Mouse (Mus musculus) megakaryocyte progenitor cell, adult 5-6 weeks (primary cell): ENCODE measurements at regions not wholly inside any gene's neighbourhood (a gene's known extent, or its start where the extent isn't known, plus 50 kb on each side); places are given as distances from the start of the nearest gene placed in this dataset.
"Not testable (repeated sequence)": the region's sequence is repeated elsewhere in the genome, so short reads cannot be mapped to it uniquely, and the experiment has no call there.

Experiments used
- ATAC-seq: replicated peaks from 2 replicates; pipeline ENCODE4 v1.8.0; 2016; ENCODE audit warnings: mild to moderate bottlenecking, moderate TSS enrichment, inconsistent platforms; ENCODE audit not compliant: poor library complexity

DNA sequence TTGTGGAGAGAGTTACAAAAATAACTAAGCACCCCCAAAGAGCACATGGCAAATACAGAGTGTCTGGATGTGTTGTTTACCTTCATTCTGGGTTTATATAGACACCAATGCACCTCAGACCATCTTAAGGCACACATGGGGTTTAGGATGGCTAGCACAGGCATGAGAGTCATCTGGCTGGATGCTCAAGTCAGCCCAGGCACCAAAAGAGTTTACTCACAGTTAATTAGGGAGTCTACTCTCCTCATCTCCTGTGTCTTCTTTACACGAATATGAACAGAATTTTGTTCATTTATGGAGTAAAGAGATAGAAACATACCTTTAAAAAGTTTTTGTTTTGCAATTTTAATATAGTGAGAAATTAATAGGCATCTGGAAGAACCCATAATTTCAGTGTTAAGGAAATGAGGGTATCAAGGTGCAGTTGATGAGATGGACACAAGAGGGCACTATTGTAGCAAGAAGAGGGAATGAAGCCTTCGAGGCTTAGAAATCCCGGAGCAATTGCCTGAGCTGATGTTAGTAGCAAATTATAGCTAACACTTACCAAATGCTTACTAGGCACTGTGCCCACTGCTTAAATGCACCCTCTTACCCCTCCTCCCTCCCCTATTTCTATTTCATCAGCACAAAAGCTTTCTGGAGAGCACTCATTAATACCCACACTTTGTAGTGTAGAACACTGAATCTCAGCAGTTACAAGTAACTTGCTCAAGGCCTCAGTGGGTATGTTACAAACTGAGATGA lies 174.6 kb downstream of the Eepd1 start:
- ATAC-seq, result peak; percentile 85

DNA sequence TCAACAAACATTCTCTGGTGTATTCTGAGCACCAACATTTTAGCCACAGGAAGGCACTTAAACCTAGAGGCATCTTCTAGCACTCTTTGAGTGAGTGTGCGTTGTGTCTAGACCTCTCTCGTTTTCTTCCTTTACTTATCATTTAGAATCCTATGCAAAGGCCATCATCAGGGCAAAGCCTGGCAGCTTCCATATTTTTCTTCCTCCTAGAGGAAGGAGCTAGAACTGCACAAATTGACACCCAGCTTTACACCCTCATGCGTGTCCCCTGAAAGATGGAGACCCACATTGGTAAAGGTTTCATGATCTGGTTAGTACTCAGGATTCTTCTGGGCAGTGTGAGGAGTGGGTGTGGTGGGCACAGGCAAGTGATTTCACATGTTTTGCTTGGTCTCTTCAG lies 175.2 kb downstream of the Eepd1 start:
- ATAC-seq, result 0 out of 2 replicates have a peak, but pooled peaks have one; percentile 17

- no peak for ATAC-seq
These were observed 202.4 kb downstream of the Eepd1 start for GRCm38 (mm10) chr9:25683635-25684333.

- ATAC-seq, result no peak
These were observed 212.3 kb downstream of the Eepd1 start for GRCm38 (mm10) chr9:25693632-25694031.

DNA sequence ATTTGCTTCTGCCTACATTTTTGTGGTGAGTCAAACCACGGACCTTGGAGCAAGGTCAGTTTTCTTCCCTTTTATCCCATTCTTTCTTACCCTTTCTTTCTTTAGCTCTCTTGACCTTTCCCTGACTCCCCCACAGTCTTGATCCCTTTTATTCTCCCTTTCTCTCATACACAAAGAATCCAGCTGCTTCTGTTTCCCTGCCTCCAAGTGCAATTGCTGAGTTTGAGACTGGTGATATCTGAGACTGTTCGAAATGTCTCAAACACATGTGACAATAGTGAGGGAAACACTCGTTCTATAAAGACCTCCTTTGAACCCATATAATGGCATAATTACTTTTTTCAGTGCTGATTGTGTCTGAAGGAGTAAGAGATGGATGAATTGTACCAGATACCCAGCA lies 213.7 kb downstream of the Eepd1 start:
- no peak for ATAC-seq

GRCm38 (mm10) chr9:25713636-25714035 lies 232.3 kb downstream of the Eepd1 start:
- ATAC-seq, result no peak

- no peak for ATAC-seq
These were observed 262.8 kb downstream of the Eepd1 start for GRCm38 (mm10) chr9:25744162-25744561.

DNA sequence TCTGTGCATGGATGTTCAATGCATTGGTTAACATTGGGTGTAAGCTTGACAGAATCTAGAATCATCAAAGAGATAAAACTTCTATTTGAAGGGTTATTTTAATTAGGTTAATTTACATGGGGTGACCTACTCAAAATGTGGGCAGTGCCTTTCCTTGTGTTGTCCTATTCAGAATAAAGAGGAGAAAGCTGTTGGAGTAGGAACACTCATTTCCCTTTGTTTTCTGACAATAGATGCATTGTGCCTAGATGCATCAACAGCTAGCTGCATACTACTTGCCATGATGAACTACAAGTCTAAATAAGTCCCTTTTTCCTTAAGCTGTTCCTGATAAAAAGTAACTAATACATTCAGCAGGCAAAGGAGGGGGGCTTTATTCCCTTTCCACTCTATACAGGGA lies 269.8 kb downstream of the Eepd1 start:
- no peak for ATAC-seq

DNA sequence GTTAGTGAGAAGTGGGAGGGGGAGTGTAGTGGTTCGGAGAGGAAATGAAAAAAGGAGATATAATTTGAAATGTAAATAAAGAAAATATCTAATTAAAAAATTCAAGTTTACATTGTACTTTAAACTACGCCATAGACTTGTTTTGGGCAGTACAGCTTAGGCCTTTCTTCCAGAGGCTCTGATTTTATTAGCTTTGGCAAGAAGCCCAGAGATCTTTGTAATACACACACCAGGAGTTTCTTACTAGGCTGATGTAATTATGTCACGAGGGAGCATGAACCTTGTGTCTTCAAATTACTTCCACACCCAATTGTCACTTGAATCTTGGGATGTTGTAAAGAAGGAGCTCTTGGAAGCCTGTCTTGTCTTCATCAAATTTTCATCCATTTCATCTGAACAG lies 292.6 kb downstream of the Eepd1 start:
- ATAC-seq, result no peak

DNA sequence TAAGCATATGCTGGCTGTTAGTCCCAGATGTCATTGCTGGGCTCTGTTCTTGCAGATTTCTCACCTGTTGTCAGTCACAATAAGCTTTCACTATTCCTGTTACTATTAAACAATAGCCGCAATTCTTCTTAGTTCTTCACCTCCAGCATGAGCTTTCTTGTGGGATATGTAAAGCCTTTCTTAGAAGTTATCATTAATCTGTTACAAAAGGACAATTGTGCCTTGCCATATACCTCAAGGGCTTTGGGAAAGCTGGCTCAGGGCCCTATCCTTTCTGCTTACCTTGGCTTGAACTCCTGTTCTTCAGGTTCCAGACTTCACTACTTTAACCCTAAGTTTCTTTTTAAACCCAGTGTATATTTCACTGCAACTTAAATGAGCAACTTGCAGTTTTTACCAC lies 301.3 kb downstream of the Eepd1 start:
- ATAC-seq, result no peak

GRCm38 (mm10) chr9:25795142-25795910 lies 314.0 kb downstream of the Eepd1 start:
- no peak for ATAC-seq

GRCm38 (mm10) chr9:25809562-25809961 lies 328.2 kb downstream of the Eepd1 start:
- no peak for ATAC-seq

DNA sequence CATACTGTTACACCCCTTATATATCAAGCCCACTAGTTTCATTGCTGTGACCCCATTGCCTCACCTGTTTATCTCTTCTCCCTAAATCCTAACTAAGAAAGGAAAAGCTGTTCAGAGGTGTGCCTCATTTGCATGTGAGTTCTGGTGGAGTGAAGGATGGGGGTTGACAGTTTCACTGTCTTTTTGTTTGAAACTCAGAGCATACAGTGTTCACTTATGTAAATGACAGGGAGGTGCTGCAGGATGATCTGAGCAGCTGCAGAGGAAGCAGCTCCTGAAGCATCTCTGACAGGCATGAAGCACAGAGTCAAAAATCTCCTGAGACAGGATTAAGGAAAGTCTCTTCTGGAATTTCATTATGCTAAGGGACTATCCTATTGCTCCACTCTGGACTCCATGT lies 351.9 kb downstream of the Eepd1 start:
- no peak for ATAC-seq

- ATAC-seq, result not testable (repeated sequence)
These were observed 368.6 kb downstream of the Eepd1 start for GRCm38 (mm10) chr9:25849914-25850313.

GRCm38 (mm10) chr9:25850608-25851007 lies 369.3 kb downstream of the Eepd1 start:
- ATAC-seq, result not testable (repeated sequence)

DNA sequence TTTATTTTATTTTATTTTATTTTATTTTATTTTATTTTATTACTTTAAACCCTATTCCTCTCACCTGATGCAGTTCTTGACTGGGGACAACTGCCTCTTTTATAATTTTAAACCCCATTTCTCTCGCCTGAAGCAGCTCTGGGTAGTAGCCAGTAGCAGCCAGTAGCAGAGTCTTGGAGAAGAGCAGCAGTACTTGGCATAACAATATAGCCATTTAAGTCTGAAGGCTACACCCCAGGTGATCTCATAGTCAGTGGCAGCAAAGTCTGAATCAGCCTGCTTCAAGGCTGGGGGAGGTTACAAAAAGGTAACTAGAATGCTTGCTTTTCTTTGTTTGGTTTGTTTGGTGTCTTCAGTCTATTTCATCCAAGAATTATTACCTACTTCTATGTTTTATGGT lies 373.2 kb downstream of the Eepd1 start:
- ATAC-seq, result no peak

- no peak for ATAC-seq
These were observed 388.9 kb downstream of the Eepd1 start for GRCm38 (mm10) chr9:25870260-25870659.

GRCm38 (mm10) chr9:25896333-25896905 lies 415.1 kb downstream of the Eepd1 start:
- no peak for ATAC-seq
